Comparison of ENCODE assay signal across 19 mouse cellular contexts in the genomic region with DNA sequence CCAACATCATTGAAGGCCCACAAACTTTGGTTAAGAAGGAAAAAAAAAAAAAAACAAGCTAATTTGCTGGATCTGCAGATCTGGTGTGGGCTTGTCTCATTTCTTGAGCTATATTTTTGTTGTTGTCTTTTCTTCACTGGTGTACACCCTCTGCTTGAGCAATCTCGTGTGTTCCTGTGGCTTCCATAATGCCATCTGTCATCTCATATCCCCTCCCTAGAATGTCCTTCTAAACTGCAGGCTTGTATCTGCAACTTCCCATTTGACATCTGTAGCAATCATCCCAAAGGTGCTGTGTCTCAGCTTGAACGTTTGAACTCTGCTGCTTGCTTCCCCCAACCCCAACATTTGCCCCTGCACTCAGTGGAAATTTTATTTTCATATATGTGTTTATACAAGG.
DNase-seq lines count a peak whose midpoint lies in the region; ATAC-seq lines count a peak whose summit lies in the region.
"Had no signal": no experiment of that assay in that cellular context is flagged by ENCODE, and none has a peak within 500 bp of the region (broad histone marks: within the 10 kb centered on the region; RNA-seq: fewer than 3 reads in every experiment).

No protein-coding gene starts in this region.

- ATAC-seq in granulocyte monocyte progenitor cell, adult 5-6 weeks (replicated peaks; ENCODE audit: poor library complexity, severe bottlenecking) = peak; percentile 99
- ATAC-seq in megakaryocyte progenitor cell, adult 5-6 weeks (replicated peaks; ENCODE audit: poor library complexity) = peak; percentile 94
- ATAC-seq in neutrophil, adult 5-6 weeks (ENCODE audit: extremely low read depth, insufficient number of reproducible peaks, low FRiP score, poor library complexity, severe bottlenecking) = 0 out of 2 replicates have a peak, but pooled peaks have one; percentile 26
- ATAC-seq in erythroblast, adult 5-6 weeks (replicated peaks; ENCODE audit: low FRiP score, poor library complexity, severe bottlenecking) = no peak
- ATAC-seq: forebrain, embryonic 13.5 days; forebrain, embryonic 16.5 days had no signal

- intact Hi-C loops in heart, postnatal 25 days (cut with DNase I) = no loop called here

- DNase-seq in heart, adult 11 months = peak; percentile 93
- no peak for DNase-seq in heart, postnatal 25 days (ENCODE audit: low spot score)
- DNase-seq in adrenal gland, adult 2 months = no peak
- no peak for DNase-seq in frontal cortex, postnatal 14 days (ENCODE audit: low spot score in 2 of 2)
- DNase-seq: adrenal gland, adult 8-10 months; adrenal gland, postnatal 14 days; adrenal gland, postnatal 36 days; cerebellum, adult 11-12 months; cerebellum, adult 2 months; cerebellum, adult 9-10 months; cerebellum, postnatal 10 days; cerebellum, postnatal 25 days; embryo, embryonic 11 days had no signal
